Mouse (Mus musculus) neural tube, embryonic 14.5 days (tissue): ENCODE measurements around the gene Mapkap1. TPM values are rescaled to one million over a fixed set of nuclear protein-coding genes. Genes with fewer than 3 reads are reported as not detected.

ENCODE experiments used
- ATAC-seq: fragments of 200-750 bp; cut with Nextera tagmentation; 2 replicates; pipeline ENCODE4 v1.8.0; 2017; ENCODE audit warnings: low read depth, mild to moderate bottlenecking, moderate TSS enrichment, moderate library complexity
- H3K27ac ChIP-seq: fragments of 300-500 bp; sonication (generic); 2 replicates; pipeline ENCODE4 v1.5.1; 2014; ENCODE audit warnings: low read depth, mild to moderate bottlenecking, control low read depth, low read length, moderate library complexity, mixed read lengths
- H3K27me3 ChIP-seq: fragments of 300-500 bp; sonication (generic); 2 replicates; pipeline ENCODE4 v1.6.1; 2014; ENCODE audit warnings: low read length; ENCODE audit not compliant: control insufficient read depth, insufficient read depth
- H3K36me3 ChIP-seq: fragments of 300-500 bp; sonication (generic); 2 replicates; pipeline ENCODE4 v1.6.1; 2014; ENCODE audit warnings: low read length, mixed read lengths; ENCODE audit not compliant: control insufficient read depth, insufficient read depth
- H3K4me1 ChIP-seq: fragments of 300-500 bp; sonication (generic); 2 replicates; pipeline ENCODE4 v1.6.1; 2014; ENCODE audit warnings: low read length; ENCODE audit not compliant: control insufficient read depth, insufficient read depth
- H3K4me2 ChIP-seq: fragments of 300-500 bp; sonication (generic); 2 replicates; pipeline ENCODE4 v1.6.1; 2014; ENCODE audit warnings: mild to moderate bottlenecking, low read depth, low read length, control low read depth
- H3K4me3 ChIP-seq: fragments of 300-500 bp; sonication (generic); 2 replicates; pipeline ENCODE4 v1.5.1; 2014; ENCODE audit warnings: low read depth, low read length, control low read depth, mixed read lengths
- H3K9ac ChIP-seq: fragments of 300-500 bp; sonication (generic); replicated peaks from 2 replicates; pipeline ENCODE4 v1.6.1; 2014; ENCODE audit warnings: low read depth, mild to moderate bottlenecking, control low read depth, low read length, mixed read lengths
- H3K9me3 ChIP-seq: fragments of 300-500 bp; sonication (generic); 2 replicates; pipeline ENCODE4 v1.6.1; 2016; ENCODE audit warnings: low read length; ENCODE audit not compliant: control insufficient read depth
- WGBS: fragments of 180-500 bp; shearing (Covaris S2); extraction: QIAGEN DNeasy Blood & Tissue Kit; methylation state at CpG from one replicate; pipeline ENCODE4 v1.1.7; 2014; 5-methylcytosine and 5-hydroxymethylcytosine counted together
- polyA plus RNA-seq: library from polyadenylated mRNA; unstranded; fragments of >200 nt; fragmentation: Nextera tagmentation; extraction: Ambion mirVana; gene quantifications from 2 replicates; pipeline ENCODE4 v1.2.1, GENCODE M21; 2014

Gene Mapkap1
- polyA plus RNA-seq, 1 experiment from 2014 or later = 91.5 TPM

DNA sequence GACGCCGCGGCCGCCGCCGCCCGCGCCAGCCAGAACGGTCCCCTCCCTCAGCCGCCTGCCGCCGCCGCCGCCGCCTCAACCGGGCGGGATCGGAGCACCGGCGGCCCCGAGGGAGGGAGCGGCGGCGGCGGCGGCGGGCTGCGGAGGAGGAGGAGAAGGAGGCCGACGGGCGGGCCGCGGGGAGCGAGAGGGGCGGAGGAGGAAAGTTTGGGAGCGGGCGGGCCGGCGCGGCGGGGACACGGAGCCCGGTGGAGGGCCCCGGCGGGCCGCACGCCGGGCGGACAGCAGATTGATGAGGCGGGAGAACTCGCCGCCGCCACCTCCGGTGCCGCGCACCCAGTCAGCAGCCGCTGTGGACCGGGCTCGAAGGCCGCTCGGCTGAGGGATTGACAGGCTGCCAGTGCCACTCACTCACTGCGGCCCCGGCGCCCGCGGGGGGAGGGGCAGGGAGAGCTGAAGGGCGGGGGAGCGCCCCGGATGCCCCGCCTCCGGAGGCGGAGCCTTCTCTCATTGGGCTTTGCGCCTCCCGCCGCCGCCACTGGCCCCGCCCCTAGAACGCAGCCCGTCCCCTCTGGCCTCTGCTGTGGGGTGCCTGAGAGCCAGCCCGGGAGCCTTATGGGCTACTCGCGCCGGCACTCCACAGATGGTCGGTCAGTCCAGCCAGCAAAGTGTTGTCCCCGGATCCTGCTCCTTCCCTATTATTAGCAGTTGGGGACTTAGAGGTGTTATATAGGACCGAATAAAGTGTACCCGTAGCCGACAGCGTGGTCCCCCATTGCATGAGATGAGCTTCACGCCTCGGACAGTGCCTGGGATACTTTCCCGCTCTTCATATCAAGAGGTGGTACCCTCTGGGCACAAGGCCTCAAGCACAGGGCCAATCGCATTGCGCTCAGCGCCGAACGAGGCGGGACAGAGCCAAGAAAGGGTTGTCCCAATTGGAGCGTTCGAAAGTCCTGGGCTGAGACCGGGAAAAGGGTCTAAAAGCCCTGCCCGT, 34.0 kb upstream of the Mapkap1 start, which contains the start of gene Pbx3:
Gene Pbx3 (minus strand): TSS at position 838 of the 997 bp plus-strand sequence.
- peak within 1 kb of the TSS; percentile 95 for H3K9ac ChIP-seq
- peak within 1 kb of the TSS; percentile 96 for H3K27ac ChIP-seq
- ATAC-seq = peak; percentile 92
- under 1% methylated on average over 46 of the region's 102 CpGs for WGBS
- H3K4me3 ChIP-seq = peak within 1 kb of the TSS; percentile 88
- peak within 1 kb of the TSS; percentile 97 for H3K4me2 ChIP-seq
- no peaks in the 10 kb centered on the region for H3K9me3 ChIP-seq
- no peaks in the 10 kb centered on the region for H3K27me3 ChIP-seq
- H3K36me3 ChIP-seq = no peaks in the 10 kb centered on the region
- H3K4me1 ChIP-seq = peaks cover 8% of the 10 kb centered on the region; the same call in 1 of the 2 replicates

DNA sequence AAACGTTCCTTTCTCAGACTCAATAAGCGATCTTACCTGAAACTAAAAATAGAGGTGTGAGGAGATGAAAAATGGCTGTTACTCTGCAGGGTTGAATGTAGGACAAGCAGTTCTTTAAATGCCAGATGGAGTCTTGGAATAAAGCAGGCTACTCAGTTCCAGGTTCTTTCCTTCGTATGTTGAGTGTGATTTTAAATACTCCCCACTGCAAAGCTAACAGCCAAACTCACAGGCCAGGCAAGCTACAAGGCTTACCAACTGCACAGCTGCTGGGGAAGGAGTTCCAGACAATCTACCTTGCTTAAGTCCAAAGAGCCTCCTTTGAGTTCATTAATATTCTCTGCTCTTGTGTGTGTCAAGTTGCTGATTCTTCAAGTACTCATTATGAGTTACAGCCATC, 32.7 kb upstream of the Mapkap1 start:
- no peaks in the 10 kb centered on the region for H3K9me3 ChIP-seq
- 34% methylated on average over 3 of the region's 3 CpGs for WGBS
- no peak overlapping the region for H3K9ac ChIP-seq
- H3K36me3 ChIP-seq = no peaks in the 10 kb centered on the region
- no peak overlapping the region for H3K4me3 ChIP-seq
- no peak for ATAC-seq
- H3K27me3 ChIP-seq = no peaks in the 10 kb centered on the region
- H3K4me1 ChIP-seq = 0 out of 2 replicates have a peak, but pooled peaks cover 5% of the 10 kb centered on the region
- peak overlapping the region; percentile 97; the same call in 1 of the 2 replicates for H3K4me2 ChIP-seq
- H3K27ac ChIP-seq = no peak overlapping the region

DNA sequence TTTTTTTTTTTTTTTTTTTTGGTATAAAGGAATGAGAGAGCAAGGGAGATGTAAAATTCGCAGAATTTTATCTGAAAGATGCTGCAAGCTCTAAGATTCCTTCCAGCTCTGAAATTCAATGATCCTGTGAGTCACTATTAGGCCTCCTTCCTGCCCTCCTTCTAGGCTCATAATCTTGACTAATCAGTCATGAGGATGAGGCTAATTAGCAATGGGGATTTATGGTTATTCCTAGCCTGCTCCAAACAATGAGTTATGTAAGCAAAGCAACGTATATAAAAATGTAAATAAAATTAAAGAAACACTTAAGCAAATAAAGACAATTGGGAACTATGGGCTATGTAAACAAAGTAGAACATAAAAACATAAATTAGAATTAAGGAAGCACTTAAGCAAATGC, 32.2 kb upstream of the Mapkap1 start:
- 61% methylated on average over 2 of the region's 2 CpGs for WGBS
- ATAC-seq = no peak
- no peaks in the 10 kb centered on the region for H3K36me3 ChIP-seq
- no peak overlapping the region for H3K4me3 ChIP-seq
- H3K27ac ChIP-seq = no peak overlapping the region
- H3K27me3 ChIP-seq = no peaks in the 10 kb centered on the region
- H3K9me3 ChIP-seq = no peaks in the 10 kb centered on the region
- H3K4me1 ChIP-seq = 0 out of 2 replicates have a peak, but pooled peaks cover 5% of the 10 kb centered on the region
- no peak overlapping the region for H3K4me2 ChIP-seq
- H3K9ac ChIP-seq = no peak overlapping the region

DNA sequence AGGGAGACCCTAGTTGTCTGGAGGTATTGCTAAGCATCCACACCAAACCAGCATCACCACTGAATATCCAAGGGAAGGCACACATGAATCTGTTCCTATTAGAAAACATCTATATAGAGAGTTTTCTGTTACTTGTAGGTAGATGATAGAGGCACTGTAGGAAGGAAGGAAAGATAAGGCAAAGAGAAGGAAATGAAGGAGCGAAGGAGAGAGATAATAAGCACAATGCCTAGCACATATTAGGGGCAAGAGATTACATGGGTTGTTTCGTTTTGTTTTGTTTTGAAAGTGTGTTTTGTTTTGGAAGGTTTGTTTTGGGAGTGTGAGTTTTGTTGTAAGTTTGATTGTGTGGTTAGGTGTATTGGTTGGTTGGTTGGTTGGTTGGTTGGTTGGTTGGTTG, 27.6 kb upstream of the Mapkap1 start:
- no peaks in the 10 kb centered on the region for H3K36me3 ChIP-seq
- H3K4me1 ChIP-seq = no peaks in the 10 kb centered on the region
- no peaks in the 10 kb centered on the region for H3K9me3 ChIP-seq
- H3K9ac ChIP-seq = no peak overlapping the region
- H3K4me2 ChIP-seq = no peak overlapping the region
- 89% methylated on average over 2 of the region's 2 CpGs for WGBS
- no peaks in the 10 kb centered on the region for H3K27me3 ChIP-seq
- H3K27ac ChIP-seq = no peak overlapping the region
- no peak for ATAC-seq
- no peak overlapping the region for H3K4me3 ChIP-seq

DNA sequence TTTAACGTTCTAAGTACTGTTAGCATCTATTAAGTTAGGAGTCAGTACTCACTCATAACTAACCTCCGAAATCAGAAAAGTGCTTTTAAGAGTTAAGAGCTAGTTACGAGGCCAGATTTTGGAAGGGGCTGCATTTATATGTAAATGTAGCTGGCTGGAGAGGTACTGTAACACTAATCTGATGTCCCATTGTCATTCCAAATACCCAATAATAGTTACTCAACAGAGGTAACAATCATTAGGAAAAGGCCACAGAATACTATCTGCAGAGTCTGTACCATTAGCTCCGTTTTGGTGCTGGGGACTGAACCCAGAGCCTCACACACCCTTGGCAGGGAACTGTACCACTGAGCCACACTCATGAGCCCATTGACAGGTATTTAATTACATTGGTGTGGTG, 7.0 kb upstream of the Mapkap1 start:
- no peaks in the 10 kb centered on the region for H3K9me3 ChIP-seq
- H3K36me3 ChIP-seq = no peaks in the 10 kb centered on the region
- H3K4me3 ChIP-seq = no peak overlapping the region
- 46% methylated on average over 4 of the region's 4 CpGs for WGBS
- H3K9ac ChIP-seq = no peak overlapping the region
- no peaks in the 10 kb centered on the region for H3K4me1 ChIP-seq
- no peaks in the 10 kb centered on the region for H3K27me3 ChIP-seq
- H3K27ac ChIP-seq = no peak overlapping the region
- ATAC-seq = no peak
- no peak overlapping the region for H3K4me2 ChIP-seq

DNA sequence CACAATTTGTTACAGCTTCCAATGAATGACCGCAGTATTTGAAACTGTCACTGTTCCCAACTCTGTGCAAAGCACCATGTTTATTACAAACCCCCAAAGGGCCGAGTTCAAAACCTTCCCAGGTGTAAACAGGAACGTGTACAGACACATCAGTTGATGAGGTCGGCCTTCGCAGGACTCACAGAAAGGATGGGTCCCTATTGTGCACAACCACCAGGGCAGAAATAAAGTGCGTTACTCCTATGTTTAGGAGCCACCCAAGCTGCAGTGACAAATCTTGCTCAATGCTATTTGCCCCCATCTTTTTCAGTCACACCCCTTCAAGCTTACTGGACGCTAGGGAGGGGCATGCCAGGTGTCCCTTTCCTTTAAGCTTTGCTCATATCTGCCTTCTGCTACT, 1.0 kb downstream of the Mapkap1 start:
- peaks cover 14% of the 10 kb centered on the region for H3K4me1 ChIP-seq
- no peaks in the 10 kb centered on the region for H3K36me3 ChIP-seq
- no peak overlapping the region for H3K27ac ChIP-seq
- H3K27me3 ChIP-seq = no peaks in the 10 kb centered on the region
- peak overlapping the region; percentile 59 for H3K4me2 ChIP-seq
- WGBS = 34% methylated on average over 7 of the region's 7 CpGs
- no peaks in the 10 kb centered on the region for H3K9me3 ChIP-seq
- peak overlapping the region; percentile 89; the same call in 1 of the 2 replicates for H3K9ac ChIP-seq
- ATAC-seq = no peak
- peak overlapping the region; percentile 88 for H3K4me3 ChIP-seq

DNA sequence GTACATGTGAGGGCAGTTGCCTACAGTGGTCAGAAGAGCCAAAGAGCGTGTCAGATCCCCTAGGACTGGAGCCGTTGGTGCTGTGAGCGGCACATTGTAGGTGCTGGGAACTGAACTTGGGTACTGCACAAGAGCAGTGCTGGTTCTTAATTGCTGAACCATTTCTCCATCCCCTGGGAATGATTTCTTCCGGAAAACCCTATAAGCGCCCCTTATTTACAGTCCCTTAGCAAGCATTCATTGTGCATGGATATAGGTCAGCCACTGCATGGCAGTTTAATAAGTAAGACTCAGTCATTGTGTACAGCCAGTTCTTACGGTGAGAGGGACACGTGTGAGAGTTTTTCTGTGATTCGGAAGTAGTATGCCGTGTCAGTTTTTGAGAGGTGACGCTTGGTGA, 1.8 kb downstream of the Mapkap1 start:
- H3K4me3 ChIP-seq = no peak overlapping the region
- no peaks in the 10 kb centered on the region for H3K27me3 ChIP-seq
- ATAC-seq = no peak
- H3K36me3 ChIP-seq = no peaks in the 10 kb centered on the region
- no peaks in the 10 kb centered on the region for H3K9me3 ChIP-seq
- H3K4me2 ChIP-seq = peak overlapping the region; percentile 14; the same call in 1 of the 2 replicates
- H3K27ac ChIP-seq = no peak overlapping the region
- peaks cover 14% of the 10 kb centered on the region for H3K4me1 ChIP-seq
- WGBS = 86% methylated on average over 10 of the region's 10 CpGs
- no peak overlapping the region for H3K9ac ChIP-seq

DNA sequence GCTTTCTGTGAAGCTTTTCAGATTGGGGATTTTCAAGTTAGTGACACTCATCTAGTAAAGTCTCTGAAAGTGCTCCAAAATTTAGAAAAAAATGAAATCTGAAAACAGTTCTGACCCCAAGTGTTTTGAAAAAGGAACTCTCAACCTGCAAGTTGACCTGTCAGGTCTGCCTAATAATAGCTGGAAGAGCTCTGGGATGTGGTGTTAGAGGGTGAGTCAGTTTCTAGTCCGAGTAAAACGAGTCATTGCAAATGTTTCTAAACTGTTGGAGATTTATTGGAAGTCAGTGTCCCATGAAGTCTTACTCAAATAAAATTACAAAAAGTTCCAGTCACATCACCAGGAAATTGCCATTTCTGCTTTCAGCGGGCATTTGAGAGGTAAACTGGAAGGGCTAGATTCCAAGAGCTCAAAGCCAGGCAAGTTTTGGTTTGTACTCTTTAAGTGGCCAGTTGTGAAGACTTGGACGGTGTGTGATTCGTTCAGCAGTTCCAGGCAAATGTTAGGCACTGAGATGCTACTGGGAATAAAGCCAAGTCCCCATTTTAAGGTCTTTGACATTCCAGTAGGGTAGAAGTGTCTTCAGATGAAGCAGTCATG, 3.3 kb downstream of the Mapkap1 start:
- no peak for ATAC-seq
- no peaks in the 10 kb centered on the region for H3K36me3 ChIP-seq
- H3K9ac ChIP-seq = no peak overlapping the region
- no peaks in the 10 kb centered on the region for H3K27me3 ChIP-seq
- no peaks in the 10 kb centered on the region for H3K9me3 ChIP-seq
- no peak overlapping the region for H3K27ac ChIP-seq
- no peak overlapping the region for H3K4me2 ChIP-seq
- H3K4me3 ChIP-seq = no peak overlapping the region
- WGBS = 82% methylated on average over 5 of the region's 5 CpGs
- peaks cover 14% of the 10 kb centered on the region for H3K4me1 ChIP-seq

DNA sequence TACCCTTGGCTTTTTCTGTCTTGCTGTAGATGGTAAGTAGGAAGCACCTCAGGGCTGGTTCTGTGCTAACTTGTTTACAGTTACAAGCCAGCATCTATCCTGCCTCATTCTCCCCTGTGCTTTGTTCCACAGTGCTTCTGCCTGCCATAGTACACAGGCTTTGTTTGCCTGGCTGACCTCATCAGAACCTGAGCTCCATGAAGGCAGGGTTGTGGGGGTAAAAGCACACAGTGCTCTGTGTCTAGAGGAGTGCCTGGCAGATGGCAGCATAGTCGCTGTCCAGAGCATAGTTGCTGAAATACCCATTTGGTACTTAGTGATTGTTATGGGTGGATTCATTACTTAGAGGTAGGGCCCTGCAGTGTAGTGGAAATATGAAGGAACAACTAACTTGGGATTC, 13.7 kb downstream of the Mapkap1 start:
- Histone ChIP-seq H3K4me3 (no peak overlapping the region), H3K27me3 (no peaks in the 10 kb centered on the region), H3K4me2 (no peak overlapping the region), H3K27ac (no peak overlapping the region), H3K4me1 (no peaks in the 10 kb centered on the region), H3K9ac (no peak overlapping the region), H3K36me3 (0 out of 2 replicates have a peak, but pooled peaks cover 5% of the 10 kb centered on the region), H3K9me3 (no peaks in the 10 kb centered on the region)
- 70% methylated on average over 1 of the region's 1 CpGs for WGBS
- no peak for ATAC-seq
